Mouse (Mus musculus): ENCODE measurements around the gene Ccdc173. TPM values are rescaled to one million over a fixed set of nuclear protein-coding genes. Genes with fewer than 3 reads are reported as not detected.
A peak's percentile ranks its signal among the peaks of the same experiment; 100 is the strongest.

Ccdc173 gene
- polyA plus RNA-seq, 1 experiment from 2014 or later: 2.5 TPM

DNA sequence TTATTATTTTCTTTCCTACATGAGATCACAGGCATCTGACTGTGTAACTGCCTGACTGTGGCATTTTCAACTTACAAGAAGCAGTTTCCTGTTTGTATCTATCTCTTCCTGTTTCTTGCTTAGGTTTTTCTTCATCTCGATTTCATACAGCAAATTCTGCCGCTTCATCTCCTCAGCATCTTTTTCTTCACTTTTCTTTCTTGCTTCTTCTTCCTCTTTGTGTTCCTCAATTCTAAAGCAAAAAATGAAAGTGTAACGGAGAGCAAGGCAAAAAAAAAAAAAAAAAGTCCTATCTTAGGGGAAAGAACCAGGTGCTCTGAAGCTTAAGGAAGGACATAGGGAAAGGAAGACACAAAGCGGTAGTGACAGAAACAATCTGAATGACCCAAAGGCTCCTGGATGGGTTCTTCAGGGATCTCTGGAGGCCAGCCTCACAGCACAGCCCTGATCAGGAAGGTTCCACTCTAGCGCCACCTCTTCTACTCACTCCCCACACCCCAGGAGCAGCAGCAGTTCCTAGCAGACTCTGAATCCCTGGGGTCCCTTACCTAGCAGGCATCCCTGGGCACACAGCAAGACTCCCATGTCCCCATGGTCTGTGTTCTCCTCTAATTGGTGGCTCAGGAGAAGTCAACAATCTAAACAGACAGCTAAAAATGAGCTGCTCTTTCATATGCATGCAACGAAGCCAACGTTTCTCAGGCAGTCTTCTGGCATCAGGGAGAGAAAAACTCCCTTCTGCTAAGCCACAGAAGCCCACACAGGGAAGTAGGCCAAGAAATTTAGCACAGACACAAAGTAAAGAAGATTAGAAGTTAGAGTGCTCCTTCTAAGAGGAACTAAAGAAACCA, 11.2 kb downstream of the Ccdc173 start:
- Histone ChIP-seq H3K9me3 (replicated peaks; ENCODE audit: control insufficient read depth, low read length) (no peaks in the 10 kb centered on the region), H3K27ac (replicated peaks; ENCODE audit: low read depth, low read length) (no peak overlapping the region), H3K36me3 (replicated peaks; ENCODE audit: control insufficient read depth, insufficient read depth, low read depth, low read length) (no peaks in the 10 kb centered on the region), H3K4me2 (ENCODE audit: low read depth, low read length) (no peak overlapping the region), H3K27me3 (ENCODE audit: control insufficient read depth, insufficient read depth, low read length) (no peaks in the 10 kb centered on the region), H3K4me3 (ENCODE audit: low read depth, low read length) (no peak overlapping the region), H3K9ac (replicated peaks; ENCODE audit: low read length) (no peak overlapping the region), H3K4me1 (ENCODE audit: control insufficient read depth, insufficient read depth, low read length) (no peaks in the 10 kb centered on the region)
- ATAC-seq (replicated peaks; ENCODE audit: insufficient number of reproducible peaks, low FRiP score, low TSS enrichment, low read depth) (no peak), DNase-seq (ENCODE audit: low spot score) (no peak)
- WGBS: 74% methylated on average over 7 of the region's 7 CpGs

GRCm38 (mm10) chr2:69773331-69773730, 16.0 kb downstream of the Ccdc173 start:
- Histone ChIP-seq H3K4me2 (ENCODE audit: low read depth, low read length) (no peak overlapping the region), H3K27me3 (ENCODE audit: control insufficient read depth, insufficient read depth, low read length) (no peaks in the 10 kb centered on the region), H3K4me3 (ENCODE audit: low read depth, low read length) (no peak overlapping the region), H3K36me3 (replicated peaks; ENCODE audit: control insufficient read depth, insufficient read depth, low read depth, low read length) (no peaks in the 10 kb centered on the region), H3K4me1 (ENCODE audit: control insufficient read depth, insufficient read depth, low read length) (no peaks in the 10 kb centered on the region), H3K9ac (replicated peaks; ENCODE audit: low read length) (no peak overlapping the region), H3K9me3 (replicated peaks; ENCODE audit: control insufficient read depth, low read length) (no peaks in the 10 kb centered on the region), H3K27ac (replicated peaks; ENCODE audit: low read depth, low read length) (no peak overlapping the region)
- DNase-seq (ENCODE audit: low spot score) (no peak), ATAC-seq (replicated peaks; ENCODE audit: insufficient number of reproducible peaks, low FRiP score, low TSS enrichment, low read depth) (no peak)
- WGBS: 94% methylated on average over 3 of the region's 3 CpGs

GRCm38 (mm10) chr2:69764716-69765115, 24.7 kb downstream of the Ccdc173 start:
- DNase-seq (ENCODE audit: low spot score) (no peak), ATAC-seq (replicated peaks; ENCODE audit: insufficient number of reproducible peaks, low FRiP score, low TSS enrichment, low read depth) (no peak)
- no peak overlapping the region for H3K4me3 ChIP-seq (ENCODE audit: low read depth, low read length)
- H3K4me1 ChIP-seq (ENCODE audit: control insufficient read depth, insufficient read depth, low read length): no peaks in the 10 kb centered on the region
- H3K4me2 ChIP-seq (ENCODE audit: low read depth, low read length): no peak overlapping the region
- no peaks in the 10 kb centered on the region for H3K27me3 ChIP-seq (ENCODE audit: control insufficient read depth, insufficient read depth, low read length)
- H3K36me3 ChIP-seq (replicated peaks; ENCODE audit: control insufficient read depth, insufficient read depth, low read depth, low read length): no peaks in the 10 kb centered on the region
- H3K9ac ChIP-seq (replicated peaks; ENCODE audit: low read length): no peak overlapping the region
- no peak overlapping the region for H3K27ac ChIP-seq (replicated peaks; ENCODE audit: low read depth, low read length)
- no peaks in the 10 kb centered on the region for H3K9me3 ChIP-seq (replicated peaks; ENCODE audit: control insufficient read depth, low read length)
- WGBS: 89% methylated on average over 1 of the region's 1 CpGs

GRCm38 (mm10) chr2:69763340-69763739, 26.0 kb downstream of the Ccdc173 start:
- Histone ChIP-seq H3K4me1 (ENCODE audit: control insufficient read depth, insufficient read depth, low read length) (no peaks in the 10 kb centered on the region), H3K4me2 (ENCODE audit: low read depth, low read length) (no peak overlapping the region), H3K9me3 (replicated peaks; ENCODE audit: control insufficient read depth, low read length) (no peaks in the 10 kb centered on the region), H3K27me3 (ENCODE audit: control insufficient read depth, insufficient read depth, low read length) (no peaks in the 10 kb centered on the region), H3K27ac (replicated peaks; ENCODE audit: low read depth, low read length) (no peak overlapping the region), H3K36me3 (replicated peaks; ENCODE audit: control insufficient read depth, insufficient read depth, low read depth, low read length) (no peaks in the 10 kb centered on the region), H3K4me3 (ENCODE audit: low read depth, low read length) (no peak overlapping the region), H3K9ac (replicated peaks; ENCODE audit: low read length) (no peak overlapping the region)
- no peak for ATAC-seq (replicated peaks; ENCODE audit: insufficient number of reproducible peaks, low FRiP score, low TSS enrichment, low read depth)
- 80% methylated on average over 4 of the region's 4 CpGs for WGBS
- no peak for DNase-seq (ENCODE audit: low spot score)

DNA sequence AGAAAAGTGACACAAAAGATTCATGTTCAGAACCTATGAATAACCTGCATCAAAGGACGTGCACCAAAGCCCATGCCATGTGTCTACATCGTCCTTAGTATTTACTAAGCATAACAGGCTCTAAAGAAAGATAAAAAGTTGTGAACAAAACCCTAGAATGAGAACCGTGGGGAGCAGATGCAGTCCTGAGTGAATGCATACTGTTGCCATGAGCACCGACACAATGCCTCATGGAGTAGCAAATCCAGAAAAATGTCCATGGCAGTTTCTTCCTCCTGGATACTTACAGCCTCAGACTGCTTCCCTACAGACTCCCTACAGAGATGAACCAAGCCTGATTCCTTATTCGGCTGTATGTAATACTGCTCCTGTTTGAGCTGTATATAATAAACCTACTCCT, 28.4 kb downstream of the Ccdc173 start:
- H3K4me3 ChIP-seq (ENCODE audit: low read depth, low read length): no peak overlapping the region
- ATAC-seq (replicated peaks; ENCODE audit: insufficient number of reproducible peaks, low FRiP score, low TSS enrichment, low read depth): no peak

DNA sequence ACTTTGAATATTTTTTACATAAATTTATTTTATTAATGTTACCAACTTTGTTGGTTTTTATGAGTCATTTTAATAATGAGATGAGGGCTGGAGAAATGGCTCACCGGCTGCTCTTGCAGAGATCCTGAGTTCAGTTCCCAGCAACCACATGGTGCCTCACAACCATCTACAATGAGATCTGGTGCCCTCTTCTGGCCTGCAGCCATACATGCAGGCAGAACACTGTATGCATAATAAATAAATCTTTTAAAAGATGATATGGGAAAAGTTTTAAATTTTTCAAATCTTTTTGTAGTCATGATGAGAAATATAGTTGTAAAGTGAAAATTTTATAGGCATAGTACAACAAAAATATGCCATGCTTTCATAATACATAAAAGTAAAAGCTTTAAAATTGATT, 44.3 kb downstream of the Ccdc173 start:
- H3K9ac ChIP-seq (replicated peaks; ENCODE audit: low read length): no peak overlapping the region
- no peak overlapping the region for H3K4me3 ChIP-seq (ENCODE audit: low read depth, low read length)
- peaks cover 6% of the 10 kb centered on the region for H3K36me3 ChIP-seq (replicated peaks; ENCODE audit: control insufficient read depth, insufficient read depth, low read depth, low read length)
- no peak for DNase-seq (ENCODE audit: low spot score)
- H3K27ac ChIP-seq (replicated peaks; ENCODE audit: low read depth, low read length): no peak overlapping the region
- no peak for ATAC-seq (replicated peaks; ENCODE audit: insufficient number of reproducible peaks, low FRiP score, low TSS enrichment, low read depth)
- no peaks in the 10 kb centered on the region for H3K9me3 ChIP-seq (replicated peaks; ENCODE audit: control insufficient read depth, low read length)
- no peak overlapping the region for H3K4me2 ChIP-seq (ENCODE audit: low read depth, low read length)
- H3K4me1 ChIP-seq (ENCODE audit: control insufficient read depth, insufficient read depth, low read length): no peaks in the 10 kb centered on the region
- no peaks in the 10 kb centered on the region for H3K27me3 ChIP-seq (ENCODE audit: control insufficient read depth, insufficient read depth, low read length)
- WGBS: 71% methylated on average over 1 of the region's 1 CpGs

More for the DNA sequence above, 28.4 kb downstream of the Ccdc173 start:
- Histone ChIP-seq H3K4me1 (ENCODE audit: control insufficient read depth, insufficient read depth, low read length) (no peaks in the 10 kb centered on the region), H3K27ac (replicated peaks; ENCODE audit: low read depth, low read length) (no peak overlapping the region), H3K36me3 (replicated peaks; ENCODE audit: control insufficient read depth, insufficient read depth, low read depth, low read length) (no peaks in the 10 kb centered on the region; the same call in 1 of the 2 replicates), H3K9me3 (replicated peaks; ENCODE audit: control insufficient read depth, low read length) (no peaks in the 10 kb centered on the region), H3K9ac (replicated peaks; ENCODE audit: low read length) (no peak overlapping the region), H3K27me3 (ENCODE audit: control insufficient read depth, insufficient read depth, low read length) (no peaks in the 10 kb centered on the region), H3K4me2 (ENCODE audit: low read depth, low read length) (no peak overlapping the region)
- 77% methylated on average over 5 of the region's 5 CpGs for WGBS
- no peak for DNase-seq (ENCODE audit: low spot score)

DNA sequence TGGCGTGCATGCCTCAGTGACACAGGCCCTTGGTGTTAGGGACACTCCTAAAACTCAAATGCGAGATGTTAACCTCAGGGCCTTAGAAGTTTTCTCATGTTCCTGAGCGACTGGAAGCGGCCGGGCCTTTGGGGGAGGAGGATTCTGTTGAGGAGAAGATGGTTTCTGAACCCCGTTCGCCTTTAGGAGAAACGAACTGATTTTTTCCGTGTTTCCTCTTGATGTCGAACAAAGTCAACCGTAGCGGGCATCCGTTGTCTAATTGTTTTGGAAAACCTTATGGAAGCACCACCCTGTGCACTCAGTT, 65.9 kb downstream of the Ccdc173 start:
- Histone ChIP-seq H3K36me3 (replicated peaks; ENCODE audit: control insufficient read depth, insufficient read depth, low read depth, low read length) (no peaks in the 10 kb centered on the region), H3K27me3 (ENCODE audit: control insufficient read depth, insufficient read depth, low read length) (no peaks in the 10 kb centered on the region), H3K4me3 (ENCODE audit: low read depth, low read length) (peak overlapping the region; percentile 94), H3K9ac (replicated peaks; ENCODE audit: low read length) (peak overlapping the region; percentile 92), H3K27ac (replicated peaks; ENCODE audit: low read depth, low read length) (peak overlapping the region; percentile 63; the same call in 1 of the 2 replicates), H3K4me1 (ENCODE audit: control insufficient read depth, insufficient read depth, low read length) (no peaks in the 10 kb centered on the region), H3K4me2 (ENCODE audit: low read depth, low read length) (peak overlapping the region; percentile 43), H3K9me3 (replicated peaks; ENCODE audit: control insufficient read depth, low read length) (no peaks in the 10 kb centered on the region)
- 2% methylated on average over 13 of the region's 13 CpGs for whole genome bisulfite sequencing
- ATAC-seq (replicated peaks; ENCODE audit: insufficient number of reproducible peaks, low FRiP score, low TSS enrichment, low read depth) (no peak), DNase-seq (ENCODE audit: low spot score) (peak; percentile 11)

GRCm38 (mm10) chr2:69722650-69723518, 66.5 kb downstream of the Ccdc173 start:
- no peaks in the 10 kb centered on the region for H3K36me3 ChIP-seq (replicated peaks; ENCODE audit: control insufficient read depth, insufficient read depth, low read depth, low read length)
- peak overlapping the region; percentile 43 for H3K4me2 ChIP-seq (ENCODE audit: low read depth, low read length)
- ATAC-seq (replicated peaks; ENCODE audit: insufficient number of reproducible peaks, low FRiP score, low TSS enrichment, low read depth) (peak; percentile 92), DNase-seq (ENCODE audit: low spot score) (peak; percentile 97)
- WGBS: under 1% methylated on average over 88 of the region's 91 CpGs
- H3K4me1 ChIP-seq (ENCODE audit: control insufficient read depth, insufficient read depth, low read length): no peaks in the 10 kb centered on the region
- H3K9ac ChIP-seq (replicated peaks; ENCODE audit: low read length): peak overlapping the region; percentile 92
- H3K27me3 ChIP-seq (ENCODE audit: control insufficient read depth, insufficient read depth, low read length): no peaks in the 10 kb centered on the region
- H3K4me3 ChIP-seq (ENCODE audit: low read depth, low read length): peak overlapping the region; percentile 94
- H3K9me3 ChIP-seq (replicated peaks; ENCODE audit: control insufficient read depth, low read length): no peaks in the 10 kb centered on the region
- H3K27ac ChIP-seq (replicated peaks; ENCODE audit: low read depth, low read length): peak overlapping the region; percentile 63

Data from embryonic facial prominence, embryonic 11.5 days (tissue).